8 mouse cellular contexts compared by ENCODE assay signal in genomic region chr16:72307537-72308330, GRCm38 (mm10). TPM values are rescaled to one million over a fixed set of nuclear protein-coding genes. Genes with fewer than 3 reads are reported as not detected.
DNase-seq lines count a peak whose midpoint lies in the region; ATAC-seq and TF ChIP-seq lines count a peak whose summit lies in the region.

Robo1 (plus strand) TSS chr16:72308306.

- H3K4me1 ChIP-seq in kidney, postnatal 0 days (replicated peaks; ENCODE audit: insufficient read depth, low read length), result no peaks in the 10 kb centered on the region
- no peaks in the 10 kb centered on the region for H3K4me1 ChIP-seq in embryonic facial prominence, embryonic 10.5 days
- no peaks in the 10 kb centered on the region for H3K4me1 ChIP-seq in hindbrain, embryonic 16.5 days (ENCODE audit: control insufficient read depth, insufficient read depth, low read depth, low read length)
- H3K4me1 ChIP-seq in midbrain, embryonic 13.5 days (replicated peaks), result no peaks in the 10 kb centered on the region

- no peaks in the 10 kb centered on the region for H3K27me3 ChIP-seq in kidney, postnatal 0 days (ENCODE audit: insufficient read depth, low read length)
- H3K27me3 ChIP-seq in embryonic facial prominence, embryonic 10.5 days (replicated peaks; ENCODE audit: low read depth, poor library complexity, severe bottlenecking), result no peaks in the 10 kb centered on the region
- no peaks in the 10 kb centered on the region for H3K27me3 ChIP-seq in hindbrain, embryonic 16.5 days (replicated peaks; ENCODE audit: control insufficient read depth, insufficient read depth, low read length)
- no peaks in the 10 kb centered on the region for H3K27me3 ChIP-seq in midbrain, embryonic 13.5 days

- TF ChIP-seq CTCF in kidney, postnatal 0 days (IDR thresholded peaks at IDR 0.05; ENCODE audit: low read depth), result no peak

- no peak within 1 kb of the TSS for H3K4me3 ChIP-seq in kidney, postnatal 0 days (replicated peaks; ENCODE audit: low read depth, low read length)
- no peak within 1 kb of the TSS for H3K4me3 ChIP-seq in embryonic facial prominence, embryonic 10.5 days
- no peak within 1 kb of the TSS for H3K4me3 ChIP-seq in hindbrain, embryonic 16.5 days (ENCODE audit: low read length)
- no peak within 1 kb of the TSS for H3K4me3 ChIP-seq in midbrain, embryonic 13.5 days (replicated peaks)

- no peak within 1 kb of the TSS for H3K9ac ChIP-seq in kidney, postnatal 0 days (ENCODE audit: low read depth, low read length)
- no peak within 1 kb of the TSS for H3K9ac ChIP-seq in hindbrain, embryonic 16.5 days (ENCODE audit: low read depth, low read length)
- no peak within 1 kb of the TSS for H3K9ac ChIP-seq in midbrain, embryonic 13.5 days (replicated peaks)

- DNase-seq in kidney, postnatal 0 days (ENCODE audit: low spot score), result no peak
- no peak for DNase-seq in kidney, postnatal 10 days
- no peak for DNase-seq in embryonic facial prominence, embryonic 10.5 days (ENCODE audit: low spot score)
- no peak for DNase-seq in urinary bladder, adult 2 months (ENCODE audit: low spot score)
- no peak for DNase-seq in yolk sac, embryonic 10.5 days (ENCODE audit: low spot score)
- no peak for DNase-seq in natural killer cell, adult 2 months (ENCODE audit: low spot score in 2 of 2)

- no peaks in the 10 kb centered on the region for H3K36me3 ChIP-seq in kidney, postnatal 0 days (ENCODE audit: insufficient read depth, low read length)
- H3K36me3 ChIP-seq in embryonic facial prominence, embryonic 10.5 days (replicated peaks), result no peaks in the 10 kb centered on the region
- H3K36me3 ChIP-seq in hindbrain, embryonic 16.5 days (ENCODE audit: control insufficient read depth, insufficient read depth, low read length), result no peaks in the 10 kb centered on the region
- H3K36me3 ChIP-seq in midbrain, embryonic 13.5 days, result no peaks in the 10 kb centered on the region

- no peak within 1 kb of the TSS for H3K27ac ChIP-seq in kidney, postnatal 0 days
- no peak within 1 kb of the TSS for H3K27ac ChIP-seq in embryonic facial prominence, embryonic 10.5 days (replicated peaks)
- H3K27ac ChIP-seq in hindbrain, embryonic 16.5 days (ENCODE audit: low read depth, low read length), result no peak within 1 kb of the TSS
- H3K27ac ChIP-seq in midbrain, embryonic 13.5 days, result no peak within 1 kb of the TSS

- no peak within 1 kb of the TSS for H3K4me2 ChIP-seq in kidney, postnatal 0 days (ENCODE audit: low read length)
- H3K4me2 ChIP-seq in hindbrain, embryonic 16.5 days (ENCODE audit: low read length), result no peak within 1 kb of the TSS
- H3K4me2 ChIP-seq in midbrain, embryonic 13.5 days (replicated peaks), result no peak within 1 kb of the TSS

- WGBS in kidney, postnatal 0 days, result 77% methylated on average over 8 of the region's 8 CpGs
- 85% methylated on average over 8 of the region's 8 CpGs for WGBS in embryonic facial prominence, embryonic 10.5 days
- WGBS in hindbrain, embryonic 16.5 days, result 72% methylated on average over 8 of the region's 8 CpGs
- 83% methylated on average over 8 of the region's 8 CpGs for WGBS in midbrain, embryonic 13.5 days

- no peak for ATAC-seq in kidney, postnatal 0 days (replicated peaks; ENCODE audit: low FRiP score, low read depth)
- ATAC-seq in hindbrain, embryonic 16.5 days, result no peak
- ATAC-seq in midbrain, embryonic 13.5 days, result no peak

- no peaks in the 10 kb centered on the region for H3K9me3 ChIP-seq in kidney, postnatal 0 days (replicated peaks; ENCODE audit: low read length)
- H3K9me3 ChIP-seq in embryonic facial prominence, embryonic 10.5 days, result no peaks in the 10 kb centered on the region
- no peaks in the 10 kb centered on the region for H3K9me3 ChIP-seq in hindbrain, embryonic 16.5 days (ENCODE audit: control insufficient read depth, low read length)
- H3K9me3 ChIP-seq in midbrain, embryonic 13.5 days, result no peaks in the 10 kb centered on the region

RNA-seq across cellular contexts. Expression of gene Robo1, which starts in this region (rescaled TPM):
- 14.5 and 16.8 TPM in 2 replicates for polyA plus RNA-seq in kidney, postnatal 0 days (2015; fragmentation: Nextera tagmentation; extraction: Ambion mirVana)
- 39.1 and 44.5 TPM in 2 replicates for polyA plus RNA-seq in embryonic facial prominence, embryonic 10.5 days (2016; fragmentation: Nextera tagmentation; extraction: Ambion mirVana)
- 26.8 and 34.4 TPM in 2 replicates for polyA plus RNA-seq in hindbrain, embryonic 16.5 days (2015; fragmentation: Nextera tagmentation; extraction: Ambion mirVana)
- 81.1 and 83.3 TPM in 2 replicates for polyA plus RNA-seq in midbrain, embryonic 13.5 days (2015; fragmentation: Nextera tagmentation; extraction: Ambion mirVana)
- polyA plus RNA-seq in urinary bladder, adult 2 months (2012; rRNA removed), result 7.2 and 10.0 TPM in 2 replicates
